Mouse (Mus musculus): ENCODE results near the gene Rrbp1.
A peak's percentile ranks its signal among the peaks of the same experiment; 100 is the strongest.

Gene Rrbp1

DNA sequence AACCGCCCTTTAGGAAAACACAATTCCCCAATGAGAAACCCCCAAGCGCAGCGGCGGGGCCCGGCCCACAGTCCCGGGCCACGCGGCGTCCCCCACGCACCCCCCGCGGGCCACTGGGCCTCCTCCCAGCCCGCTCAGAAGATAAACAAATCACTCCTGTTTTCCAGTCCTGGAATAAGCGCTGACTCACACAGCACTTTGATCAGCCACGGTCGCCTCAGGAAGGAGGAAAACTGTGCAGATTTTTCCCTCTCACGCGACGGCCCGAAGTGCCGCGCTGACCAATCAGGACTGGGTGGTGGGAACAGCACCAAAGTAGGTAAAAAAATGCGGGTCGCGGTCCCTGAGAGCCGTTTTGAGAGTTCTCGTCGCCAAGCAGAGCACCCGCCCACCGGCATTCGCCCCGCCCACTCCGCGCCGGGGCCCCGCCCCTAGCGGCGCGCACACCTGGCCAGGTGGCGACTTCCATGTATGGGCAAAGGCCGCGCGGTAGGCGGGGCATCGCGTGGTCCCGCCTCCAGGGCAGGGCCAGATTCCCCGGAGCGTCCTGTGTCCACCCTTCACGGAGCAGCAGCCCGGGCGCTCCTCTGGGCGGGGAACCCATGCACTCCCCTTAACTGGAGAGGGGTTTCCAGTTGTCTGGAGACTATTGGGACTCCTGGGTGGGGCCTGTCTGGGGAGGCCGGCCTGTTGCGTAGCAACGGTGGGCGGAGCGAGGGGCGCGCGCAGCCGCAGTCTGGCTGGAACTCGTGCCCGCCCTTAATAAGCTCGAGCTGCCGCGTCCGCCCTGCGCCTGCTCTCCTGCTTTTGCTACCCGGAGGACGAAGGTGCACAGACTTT lies 96.1 kb downstream of the Rrbp1 start, which contains the start of gene Dstn:
Gene Dstn, plus strand, starts transcription at position 561 of the 840 bp plus-strand sequence.
- peak; percentile 98 for DNase-seq

DNA sequence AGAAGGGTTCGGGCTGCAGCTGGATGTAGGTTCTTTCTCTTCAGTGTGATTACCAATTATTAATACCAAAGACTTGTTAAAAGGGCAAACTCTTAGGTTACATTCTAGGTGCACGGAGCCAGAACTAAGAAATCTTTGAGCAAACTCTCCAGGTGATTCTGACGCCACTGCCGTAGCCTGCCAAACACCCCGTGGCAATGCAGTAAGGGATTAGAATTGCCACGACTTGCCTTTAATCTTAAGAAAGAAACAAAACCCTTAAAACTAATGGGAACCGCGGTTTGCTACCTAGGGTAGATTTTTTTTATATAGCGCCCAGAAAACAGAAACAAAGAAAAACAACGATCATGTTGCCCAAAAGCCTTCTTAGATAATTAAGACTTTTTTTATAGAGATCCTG lies 96.8 kb downstream of the Rrbp1 start:
- no peak for DNase-seq

DNA sequence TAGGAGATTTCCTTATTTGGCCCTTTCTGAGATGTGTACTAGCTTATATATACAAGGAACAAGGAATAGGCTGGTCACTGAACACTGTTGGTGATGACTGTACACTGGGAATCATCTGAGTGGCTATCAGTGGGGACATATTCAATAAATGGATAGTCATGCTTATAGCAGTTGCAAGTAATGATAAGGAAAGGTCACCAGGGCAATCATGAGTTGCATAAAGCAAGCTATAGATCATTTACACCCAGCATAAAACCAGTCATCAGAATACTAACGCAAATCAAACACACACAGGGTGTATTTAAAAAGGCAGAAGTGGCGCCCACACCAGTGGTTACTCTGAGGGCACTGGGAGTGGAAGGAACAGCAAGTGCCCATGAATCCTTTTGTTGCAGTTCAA lies 98.9 kb downstream of the Rrbp1 start:
- no peak for DNase-seq

DNA sequence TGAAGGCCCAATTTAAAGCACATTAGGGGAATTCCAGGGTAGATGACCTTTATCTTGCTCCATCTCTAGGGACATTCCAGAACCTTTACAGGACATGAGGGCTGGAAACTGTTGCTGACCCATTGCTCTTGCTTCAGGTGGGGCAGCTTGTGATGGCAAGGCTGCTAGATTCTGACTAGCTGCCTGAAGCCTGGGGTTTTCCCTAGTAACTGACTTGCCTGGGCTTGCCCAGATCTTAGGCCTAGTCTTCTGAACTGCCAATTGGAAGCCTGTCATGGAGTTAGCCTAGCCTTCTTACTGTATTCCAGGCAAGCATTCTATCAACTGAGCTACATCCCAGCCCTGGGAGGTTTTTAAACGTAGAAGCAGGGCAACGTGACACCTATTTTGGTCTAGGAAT lies 101.8 kb downstream of the Rrbp1 start:
- no peak for DNase-seq

DNA sequence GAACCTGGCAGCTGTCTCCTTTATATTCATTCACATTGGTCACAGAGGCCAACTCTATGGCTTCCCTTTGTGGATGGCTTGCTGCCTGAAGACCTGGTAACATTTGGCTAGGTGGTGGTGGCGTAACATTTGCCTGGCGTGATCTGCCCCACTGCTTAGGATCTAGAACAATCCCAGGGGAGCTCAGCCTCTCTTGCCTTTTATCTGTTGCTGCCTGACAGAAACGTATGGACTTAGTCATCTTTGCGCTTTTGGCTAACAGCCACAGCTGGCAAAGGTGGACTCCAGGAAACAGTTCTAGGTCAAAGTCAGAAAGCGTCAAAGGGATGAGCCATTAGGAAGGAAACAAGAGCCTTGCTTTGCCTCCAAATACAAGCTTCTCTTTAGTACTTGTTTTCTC lies 106.2 kb downstream of the Rrbp1 start:
- no peak for DNase-seq

DNA sequence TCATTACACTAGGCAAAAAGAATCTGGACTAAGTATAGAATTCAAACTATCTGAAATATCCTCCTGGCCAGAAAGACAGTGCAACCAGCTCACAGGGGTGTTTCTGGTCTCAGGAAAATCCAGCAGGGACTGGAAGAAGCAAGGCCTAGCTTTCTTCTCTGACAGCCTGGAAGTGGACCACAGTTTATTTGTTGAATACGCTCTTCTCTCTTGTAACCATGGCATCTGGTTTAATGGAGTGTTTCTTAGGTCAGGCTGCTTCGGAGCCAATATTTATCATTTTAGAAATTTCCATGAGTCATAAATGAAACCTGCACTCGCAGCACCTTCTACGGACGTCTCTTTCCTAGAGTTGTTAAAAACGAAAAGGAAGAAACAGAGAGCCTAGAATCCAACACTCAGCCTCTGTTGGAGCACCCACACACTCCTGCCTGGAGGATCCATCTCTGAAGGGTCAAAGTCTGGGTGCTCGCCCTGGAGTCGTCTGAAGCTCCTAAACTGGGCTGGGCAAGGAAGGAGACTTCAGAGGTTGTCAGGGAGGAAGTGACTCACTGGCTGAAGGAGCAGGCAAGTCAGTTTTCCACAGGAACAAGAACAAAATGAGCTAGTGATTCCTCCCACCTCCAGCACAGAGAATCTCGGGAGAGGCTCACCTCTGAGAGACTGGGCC lies 107.6 kb downstream of the Rrbp1 start:
- no peak for DNase-seq

DNA sequence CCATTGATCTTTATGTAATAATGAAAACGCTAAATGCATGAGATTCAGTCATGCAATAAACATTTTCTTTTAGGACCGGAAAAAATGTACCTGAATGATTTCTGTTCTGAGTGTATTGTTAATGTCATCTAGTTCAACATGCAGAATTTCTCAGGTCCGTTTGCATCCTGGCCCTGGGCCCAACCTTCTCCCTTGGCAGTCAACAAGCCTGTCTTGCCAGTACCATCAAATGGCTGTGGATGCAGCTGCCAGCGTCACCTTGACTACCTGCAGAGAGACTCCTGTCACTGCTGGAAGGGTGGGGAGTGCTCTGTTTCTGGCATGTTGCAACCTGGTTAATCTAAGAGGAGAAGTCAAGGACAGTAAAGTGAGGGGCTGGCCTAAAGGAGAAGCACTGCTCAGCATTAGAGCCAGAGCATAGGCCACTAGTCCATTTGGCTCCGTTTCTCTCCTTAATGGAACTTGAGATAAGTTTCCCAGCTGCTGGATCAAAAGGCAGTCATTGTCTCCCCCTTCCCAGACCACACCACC lies 110.2 kb downstream of the Rrbp1 start:
- DNase-seq, result no peak

DNA sequence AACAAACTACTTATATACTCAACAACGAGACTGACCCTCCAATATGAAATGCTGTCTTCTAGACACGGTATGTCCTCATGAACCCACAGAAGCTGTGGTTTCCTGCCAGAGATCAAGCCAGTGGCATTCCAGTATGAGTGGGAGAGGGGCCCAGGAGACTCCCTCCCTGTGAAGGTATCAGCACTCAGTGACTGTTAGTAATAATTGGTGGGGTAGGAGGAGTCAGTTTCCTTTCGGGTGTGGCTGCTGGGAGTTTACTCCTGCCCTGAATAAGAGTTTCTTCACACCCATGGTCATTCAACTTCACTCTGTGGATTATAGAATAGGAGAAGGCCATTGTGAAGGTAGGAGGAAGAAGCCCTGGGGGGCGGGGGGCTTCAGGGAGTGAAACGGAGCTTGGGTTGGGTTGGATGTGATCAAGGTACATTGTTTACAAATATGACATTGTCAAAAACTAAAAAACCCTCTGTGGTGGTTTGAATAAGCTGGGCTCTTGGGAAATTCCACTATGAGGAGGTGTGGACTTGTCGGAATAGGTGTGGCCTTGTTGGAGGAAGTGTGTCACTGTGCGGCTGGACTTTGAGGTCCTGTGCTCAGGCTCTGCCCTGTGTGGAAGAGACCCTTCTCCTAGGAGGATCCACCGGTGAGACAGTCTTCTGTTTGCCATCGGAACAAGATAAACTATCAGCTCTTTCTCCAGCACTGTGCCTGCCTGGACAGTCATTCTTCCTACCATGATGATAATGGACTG lies 111.4 kb downstream of the Rrbp1 start:
- DNase-seq, result no peak
